Mouse (Mus musculus): ENCODE measurements around the gene Ttc9b.

- TF ChIP-seq CTCF (IDR thresholded peaks at IDR 0.05; ENCODE audit: low read depth) (no peak), EP300 (optimal IDR thresholded peaks at IDR 0.05) (no peak)
These were observed 39.8 kb upstream of the Ttc9b start for GRCm38 (mm10) chr7:27613751-27614499.

Data from stomach, postnatal 0 days (tissue).